In genomic region chr10:97008873-97009272, GRCm38 (mm10) we compare ENCODE assay signal across 25 mouse cellular contexts.
"Had no signal": no experiment of that assay in that cellular context is flagged by ENCODE, and none has a peak within 500 bp of the region (broad histone marks: within the 10 kb centered on the region; RNA-seq: fewer than 3 reads in every experiment).

No protein-coding gene starts in this region.

- ATAC-seq: hindbrain, embryonic 16.5 days; intestine, embryonic 16.5 days had no signal

- H3K9ac ChIP-seq: heart, embryonic 13.5 days; heart, embryonic 15.5 days; kidney, embryonic 15.5 days; limb, embryonic 12.5 days; liver, embryonic 13.5 days; liver, embryonic 15.5 days had no signal

- H3K27me3 ChIP-seq: heart, embryonic 13.5 days; heart, embryonic 15.5 days; kidney, embryonic 15.5 days; limb, embryonic 12.5 days; liver, embryonic 13.5 days; liver, embryonic 15.5 days had no signal

- H3K4me3 ChIP-seq: heart, adult 2 months; heart, embryonic 13.5 days; heart, embryonic 15.5 days; kidney, embryonic 15.5 days; left cerebral cortex, adult 2 months; limb, embryonic 10.5 days; limb, embryonic 12.5 days; liver, embryonic 13.5 days; liver, embryonic 15.5 days had no signal

- H3K36me3 ChIP-seq: heart, embryonic 13.5 days; heart, embryonic 15.5 days; kidney, embryonic 15.5 days; limb, embryonic 10.5 days; limb, embryonic 12.5 days; liver, embryonic 13.5 days; liver, embryonic 15.5 days had no signal

- H3K4me1 ChIP-seq: heart, embryonic 13.5 days; heart, embryonic 15.5 days; kidney, embryonic 15.5 days; limb, embryonic 10.5 days; limb, embryonic 12.5 days; liver, embryonic 13.5 days; liver, embryonic 15.5 days had no signal

- DNase-seq: gastrocnemius, postnatal 14 days; gastrocnemius, postnatal 36 days; heart, adult 11 months; heart, adult 2 months; heart, postnatal 14 days; heart, postnatal 36 days; kidney, adult 11 months; kidney, adult 2 months; kidney, adult 9 months; kidney, postnatal 14 days; kidney, postnatal 36 days; liver; liver, embryonic 13.5 days had no signal

- H3K9me3 ChIP-seq: heart, embryonic 13.5 days; heart, embryonic 15.5 days; kidney, embryonic 15.5 days; limb, embryonic 10.5 days; limb, embryonic 12.5 days; liver, embryonic 13.5 days; liver, embryonic 15.5 days had no signal

- H3K4me2 ChIP-seq: heart, embryonic 11.5 days; heart, embryonic 13.5 days; heart, embryonic 15.5 days; kidney, embryonic 15.5 days; limb, embryonic 12.5 days; liver, embryonic 11.5 days; liver, embryonic 13.5 days; liver, embryonic 15.5 days had no signal

- H3K27ac ChIP-seq: heart, adult 2 months; heart, embryonic 13.5 days; heart, embryonic 15.5 days; kidney, embryonic 15.5 days; kidney, postnatal 0 days; left cerebral cortex, adult 2 months; limb, embryonic 10.5 days; limb, embryonic 12.5 days; liver, embryonic 13.5 days; liver, embryonic 15.5 days had no signal
